Mouse (Mus musculus) T-helper 17 cell (primary cell): Measurements from ENCODE around the gene Nae1.

Experiments
- in situ Hi-C, 2 experiments: fragments of 300-600 bp; cut with MboI, MseI; formaldehyde crosslinking; loops; 1 replicate in 1 of 2; 2 replicates in 1 of 2; pipeline ENCODE4 v1.15.1; 2025; ENCODE audit warnings: high pct_unique_total_duplicates in 2 of 2

Gene Nae1

DNA sequence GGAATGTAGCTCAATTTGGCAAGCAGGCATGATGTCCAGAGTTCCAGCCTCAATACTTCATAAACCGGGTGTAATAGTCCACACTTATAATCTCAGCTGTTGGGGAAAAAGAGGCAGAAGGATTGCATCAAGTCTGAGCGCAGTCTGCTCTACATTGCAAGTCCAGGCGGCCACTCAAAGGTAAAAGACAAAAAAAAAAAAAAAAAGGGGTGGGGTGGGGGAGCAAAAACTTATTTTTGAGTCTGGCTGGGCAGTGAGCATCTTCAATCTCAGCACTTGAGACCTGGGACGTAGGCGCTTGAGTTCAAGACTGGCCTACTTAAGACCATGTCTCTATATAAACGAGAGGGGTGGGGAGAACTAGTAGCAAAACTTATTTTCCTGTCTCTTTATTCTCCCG is 886 bp downstream of the Nae1 start:
- in situ Hi-C loops = no loop called here

DNA sequence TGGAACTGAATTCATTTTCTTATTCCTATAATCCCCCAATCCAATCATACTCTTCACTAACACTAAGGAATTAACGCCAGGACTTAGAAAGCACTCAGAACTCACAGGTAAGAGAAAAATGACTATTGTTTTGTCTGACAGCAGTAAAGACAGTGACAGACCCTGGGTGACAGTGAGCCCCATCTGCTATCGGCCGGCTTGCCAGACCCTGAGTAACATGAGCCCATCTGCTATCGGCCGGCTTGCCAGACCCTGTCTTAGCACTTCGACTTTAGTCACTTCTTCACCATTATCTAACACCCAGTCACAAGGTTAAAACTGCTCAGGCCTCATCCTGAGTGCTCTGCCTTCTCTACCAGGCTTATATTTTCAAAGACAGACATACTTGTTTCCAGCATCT is 4.8 kb downstream of the Nae1 start:
- in situ Hi-C loops = no loop called here

DNA sequence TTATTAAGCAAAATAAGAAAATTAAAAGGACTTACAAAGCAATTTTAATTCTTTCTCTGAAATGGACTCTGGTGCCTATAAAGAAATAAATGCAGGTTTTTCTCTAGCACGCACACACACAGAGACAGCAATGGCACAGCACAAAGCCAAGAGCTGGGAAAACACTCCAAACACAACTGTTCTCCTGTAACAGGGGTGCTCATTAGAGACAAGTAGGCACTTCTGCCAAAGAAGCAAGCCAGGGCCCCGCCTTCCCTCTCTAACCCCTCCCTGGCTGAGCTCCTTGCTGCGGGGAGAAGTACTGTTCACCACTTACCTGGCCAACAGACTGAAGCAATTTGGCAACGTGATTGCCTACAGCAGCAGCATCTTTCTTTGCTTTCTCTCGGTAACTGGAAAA is 16.6 kb downstream of the Nae1 start:
- in situ Hi-C loops = no loop called here

DNA sequence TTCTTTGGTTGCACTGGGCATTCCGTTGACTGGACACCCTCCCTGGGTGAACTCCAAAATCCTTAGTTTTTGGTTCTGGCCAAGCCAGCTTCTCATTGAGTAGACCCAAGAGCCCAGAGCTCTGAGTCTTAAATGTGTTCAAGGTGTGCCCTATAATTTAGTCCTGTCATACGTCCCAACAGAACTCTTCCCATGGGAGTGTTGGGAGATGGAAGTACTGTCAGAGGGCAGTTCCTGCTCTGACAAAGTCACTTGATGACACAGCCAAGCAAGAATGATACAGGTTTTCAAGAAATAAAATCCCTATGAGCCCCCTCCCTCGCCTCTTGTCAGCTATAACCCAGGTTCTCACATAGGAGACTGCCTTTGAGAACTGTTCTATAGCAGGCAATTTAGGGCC is 24.3 kb downstream of the Nae1 start:
- in situ Hi-C loops = no loop called here

DNA sequence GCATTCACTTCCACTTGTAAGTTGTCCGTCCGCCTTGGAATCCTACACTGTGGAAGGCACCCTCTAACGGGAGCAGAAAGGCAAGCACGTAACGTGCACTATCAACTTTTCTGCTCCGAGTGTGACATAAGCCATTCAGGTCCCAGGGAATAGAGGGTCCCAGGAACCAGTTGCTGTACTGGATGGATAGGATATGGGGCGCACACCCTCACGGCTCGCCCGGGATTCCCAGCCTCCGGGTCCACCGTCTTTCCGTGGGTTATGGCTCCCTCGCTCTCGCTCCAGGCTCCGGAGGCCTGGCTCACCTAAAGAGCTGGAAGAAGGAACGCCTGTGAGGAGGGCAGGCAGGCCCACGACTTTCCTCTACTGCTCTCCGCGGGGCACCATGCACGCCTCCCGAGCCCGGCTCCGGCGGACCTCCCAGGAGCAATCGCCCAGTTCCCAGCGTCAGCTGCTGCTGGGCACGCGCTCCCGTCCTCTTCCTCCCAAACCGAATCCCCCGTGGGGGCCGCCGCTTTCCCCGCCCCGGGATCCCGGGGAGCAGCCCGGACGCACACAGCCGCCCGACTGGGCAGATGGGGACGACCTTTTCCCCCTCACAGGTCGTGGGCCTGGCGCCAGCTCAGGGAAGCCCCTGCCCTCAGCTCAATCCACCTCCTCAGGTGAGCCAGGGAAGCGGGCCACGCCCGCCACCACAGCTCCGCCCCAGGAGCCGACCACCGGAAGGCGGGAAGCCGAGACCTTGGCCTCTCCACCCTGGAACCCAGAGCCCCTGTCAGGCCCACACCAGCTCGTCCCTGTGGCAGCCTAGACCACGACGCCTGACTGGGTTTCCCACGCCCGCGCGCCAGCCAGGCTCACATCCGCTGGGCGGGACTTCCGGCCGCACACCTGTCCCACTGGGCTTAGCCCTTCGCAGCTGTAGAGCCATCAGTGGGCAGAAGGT is 25.1 kb downstream of the Nae1 start, which contains the start of gene Terb1:
Terb1 (minus strand) TSS at position 850 of the 946 bp plus-strand sequence.
- in situ Hi-C loops = no loop called here

DNA sequence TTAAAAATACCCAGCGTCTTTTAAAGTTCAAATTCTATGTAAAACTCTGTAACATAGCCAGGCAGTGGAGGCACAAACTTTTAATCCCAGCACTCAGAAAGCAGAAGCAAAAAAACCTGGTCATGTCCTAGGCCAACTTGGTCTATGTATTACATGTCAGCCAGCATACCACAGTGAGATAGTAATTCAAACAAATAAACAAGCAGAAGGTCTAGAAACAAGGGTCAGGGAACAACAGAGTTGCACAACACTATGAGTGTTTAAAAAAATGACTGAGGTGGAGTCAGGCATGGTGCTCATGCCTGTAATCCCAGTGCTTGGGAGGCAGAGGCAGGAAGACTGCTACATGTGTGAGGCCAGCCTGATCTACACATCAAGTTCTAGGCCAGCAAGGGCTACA is 55.3 kb downstream of the Nae1 start:
- in situ Hi-C loops = no loop called here

DNA sequence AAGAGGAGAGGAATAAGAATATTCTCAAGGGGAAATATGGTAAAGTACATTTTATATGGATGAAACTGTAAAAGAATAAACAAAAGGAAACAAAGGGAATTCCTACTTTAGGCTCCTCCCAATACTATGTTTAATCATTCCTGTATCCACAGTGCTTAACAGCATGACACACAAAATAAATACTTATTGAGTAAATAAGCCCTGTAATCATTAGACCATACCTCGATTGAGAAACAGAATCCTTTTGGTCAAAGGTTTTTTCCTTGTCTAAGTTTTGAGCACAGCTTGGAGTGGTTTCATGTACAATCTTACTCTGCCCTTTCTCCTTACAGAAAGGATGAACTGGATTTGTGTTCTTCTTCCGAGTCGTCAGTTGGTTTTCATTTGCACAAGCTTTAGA is 62.0 kb downstream of the Nae1 start:
- in situ Hi-C loops = no loop called here

DNA sequence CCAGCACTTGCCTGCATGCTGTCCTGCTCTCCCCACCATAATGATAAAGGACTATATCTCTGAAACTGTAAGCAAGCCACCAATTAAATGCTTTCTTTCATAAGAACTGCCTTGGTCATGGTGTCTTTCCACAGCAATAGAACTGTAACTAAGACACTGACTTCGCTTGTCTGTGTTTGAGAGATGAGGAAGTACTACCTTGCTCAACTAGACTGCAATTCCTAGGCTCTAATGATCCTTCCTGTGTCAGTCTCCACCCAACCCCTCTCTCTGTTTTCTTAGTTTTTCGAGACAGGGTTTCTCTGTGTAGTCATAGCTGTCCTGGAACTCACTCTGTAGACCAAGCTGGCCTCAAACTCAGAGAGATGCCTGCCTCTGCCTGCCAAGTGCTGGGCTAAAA is 67.0 kb downstream of the Nae1 start:
- in situ Hi-C loops = no loop called here
